Mouse (Mus musculus) heart, adult 2 months (tissue): ENCODE results near the gene Tent4b.

Experiments
- CTCF ChIP-seq: fragments of 200-600 bp; IDR thresholded peaks from 2 replicates; pipeline ENCODE4 v1.8.1; 2022; ENCODE audit warnings: antibody characterized with exemption, mild to moderate bottlenecking, moderate library complexity
- EP300 ChIP-seq: fragments of 200-500 bp; IDR thresholded peaks from 2 replicates; pipeline ENCODE4 v1.6.1; 2011; ENCODE audit warnings: low read depth, low read length, control low read depth; ENCODE audit not compliant: insufficient read depth
- POLR2A ChIP-seq: fragments of 200-500 bp; IDR thresholded peaks from 2 replicates; pipeline ENCODE4 v1.6.1; 2011; ENCODE audit warnings: mild to moderate bottlenecking, low read depth, low read length, control low read depth; ENCODE audit not compliant: insufficient read depth

DNA sequence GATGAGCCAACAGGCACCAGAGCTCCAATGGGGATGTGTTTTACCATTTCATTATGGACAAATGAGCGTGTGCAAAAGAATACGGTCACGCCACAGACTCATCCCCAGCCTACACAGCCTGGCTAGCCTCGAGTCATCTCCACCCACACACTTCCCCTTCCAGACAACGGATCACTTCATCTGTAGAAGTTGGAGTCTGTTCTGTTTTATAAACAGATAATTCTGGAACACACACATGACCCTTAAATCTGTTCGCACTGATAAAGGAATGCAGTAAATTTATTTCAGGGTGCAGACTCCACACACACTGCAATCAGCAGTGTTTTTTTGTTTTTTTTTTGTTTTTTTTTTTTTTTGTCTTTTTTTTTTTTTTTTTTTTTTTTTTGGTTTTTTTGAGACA lies 80.7 kb downstream of the Tent4b start:
- TF ChIP-seq CTCF (no peak), POLR2A (no peak), EP300 (no peak)
